Mouse (Mus musculus) CD8-positive naive resting alpha-beta T cell, adult 2 months (primary cell): ENCODE data around the gene Sh3d19.

Source experiments
- DNase-seq, 2 experiments: peaks; one replicate each; pipeline ENCODE4 v3.0.0; 2022; ENCODE audit warnings: low read depth in 2 of 2, low spot score in 2 of 2

Gene Sh3d19

GRCm38 (mm10) chr3:85970742-85971598 lies at the start of gene Sh3d19:
Sh3d19 (plus strand) TSS chr3:85971109.
- DNase-seq: no peak

DNA sequence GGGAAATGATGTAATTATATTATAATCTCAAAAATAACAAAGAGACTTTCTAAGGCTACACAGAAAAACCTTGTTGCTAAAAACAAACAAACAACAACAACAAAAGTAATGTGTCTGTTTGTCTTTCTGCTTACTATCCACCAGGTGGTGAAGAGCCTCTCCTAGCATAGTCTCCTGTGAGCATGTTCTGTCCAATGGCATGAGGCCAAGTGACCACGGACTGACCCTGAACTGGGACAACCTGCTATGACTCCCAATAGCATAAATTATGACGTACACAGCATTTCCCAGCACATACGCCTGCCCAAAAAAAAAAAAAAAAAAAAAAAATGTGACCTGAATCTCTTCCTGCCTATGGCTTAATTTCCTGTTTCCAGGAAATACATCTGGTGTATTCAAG lies 48.6 kb upstream of the Sh3d19 start:
- DNase-seq: no peak

DNA sequence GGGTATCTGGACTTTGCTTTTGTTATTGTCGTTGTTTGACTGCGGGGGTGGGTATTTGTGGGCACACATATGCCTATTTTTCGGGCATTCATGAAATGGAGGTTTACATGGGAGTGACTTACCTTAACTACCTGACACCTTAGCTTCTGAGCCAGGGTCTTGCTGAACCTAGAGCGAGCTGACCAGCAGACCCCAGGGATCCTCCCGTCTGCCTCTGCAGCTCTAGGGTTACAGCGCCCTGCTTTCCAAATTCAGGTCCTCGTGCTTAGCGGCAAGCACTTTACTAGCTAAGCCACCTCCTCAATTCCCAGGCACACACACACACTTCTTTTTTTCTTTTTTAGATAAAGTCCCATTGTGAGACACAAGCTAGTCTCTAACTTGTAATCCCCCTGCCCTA lies 47.6 kb upstream of the Sh3d19 start:
- DNase-seq: no peak

GRCm38 (mm10) chr3:85923954-85924945 lies 46.7 kb upstream of the Sh3d19 start:
- DNase-seq: peak in 1 of 2 experiments; percentile 8

DNA sequence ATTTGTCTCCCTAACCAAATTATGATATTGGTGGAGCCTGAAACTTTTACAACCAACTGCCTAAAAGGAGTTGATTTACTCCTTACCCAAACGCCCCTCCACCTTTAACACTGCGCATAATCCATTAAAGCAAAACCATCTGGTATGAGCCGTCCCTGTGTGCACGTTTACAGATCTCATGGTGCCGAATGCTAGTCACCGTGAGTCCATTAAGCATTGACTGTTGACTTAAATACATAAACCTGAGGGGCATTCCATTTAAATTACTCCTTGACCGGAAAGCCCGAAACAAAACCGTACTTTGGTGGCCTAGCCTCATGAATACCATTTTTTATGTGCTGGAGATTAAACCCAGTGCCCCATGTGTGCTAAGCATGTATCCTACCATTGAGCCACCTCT lies 43.6 kb upstream of the Sh3d19 start:
- DNase-seq: no peak

GRCm38 (mm10) chr3:85928140-85928611 lies 42.7 kb upstream of the Sh3d19 start:
- no peak for DNase-seq

DNA sequence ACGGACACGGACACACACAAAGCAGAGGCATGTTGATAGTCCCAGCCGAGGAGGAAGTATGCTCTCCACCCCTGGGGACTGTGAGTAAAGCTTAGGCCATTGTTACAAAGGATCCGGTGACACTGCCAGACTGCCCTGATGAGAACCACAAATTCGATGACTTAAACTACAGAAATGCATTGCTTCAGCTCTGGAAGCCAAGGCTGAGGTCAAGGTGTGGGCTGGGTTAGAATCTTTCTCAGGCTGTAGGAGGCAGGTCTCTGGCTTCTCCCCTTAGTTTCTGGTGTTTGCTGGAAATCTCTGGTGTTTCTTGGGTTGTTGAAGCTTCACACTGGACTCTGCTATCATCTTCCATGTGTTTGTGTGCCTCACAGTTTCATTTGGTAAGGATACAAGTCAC lies 41.2 kb upstream of the Sh3d19 start:
- DNase-seq: no peak

DNA sequence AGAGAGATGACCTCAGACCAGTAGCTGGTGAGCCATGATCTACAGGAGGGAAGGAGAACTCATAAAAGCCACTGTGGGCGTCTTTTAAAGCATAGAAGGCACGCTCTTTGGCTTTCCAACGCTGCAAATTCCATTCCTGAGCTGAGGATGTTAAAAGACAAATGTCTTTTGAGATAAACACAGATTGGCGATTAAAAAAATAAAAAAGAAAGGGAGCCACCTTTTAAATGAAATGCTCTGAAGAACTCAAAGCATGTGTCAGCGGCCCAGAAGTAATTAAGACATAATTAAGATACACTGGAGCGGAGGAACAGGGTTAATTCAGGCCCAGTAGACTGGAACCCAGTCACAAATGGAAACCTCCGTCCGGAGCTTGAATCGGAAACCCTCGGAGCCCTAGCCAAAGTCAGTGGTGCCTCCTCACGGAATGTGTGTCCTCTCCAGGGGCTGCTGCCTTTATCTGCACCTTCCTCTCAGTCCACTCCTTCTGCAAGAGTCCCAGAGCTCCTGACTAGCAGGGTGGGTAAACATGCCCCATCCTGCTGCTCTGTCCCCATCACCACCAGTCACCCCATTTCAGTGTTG lies 40.1 kb upstream of the Sh3d19 start:
- no peak for DNase-seq

- no peak for DNase-seq
Measured at GRCm38 (mm10) chr3:85931859-85932258, 39.0 kb upstream of the Sh3d19 start.

- no peak for DNase-seq
Measured at GRCm38 (mm10) chr3:85933586-85933985, 37.3 kb upstream of the Sh3d19 start.

DNA sequence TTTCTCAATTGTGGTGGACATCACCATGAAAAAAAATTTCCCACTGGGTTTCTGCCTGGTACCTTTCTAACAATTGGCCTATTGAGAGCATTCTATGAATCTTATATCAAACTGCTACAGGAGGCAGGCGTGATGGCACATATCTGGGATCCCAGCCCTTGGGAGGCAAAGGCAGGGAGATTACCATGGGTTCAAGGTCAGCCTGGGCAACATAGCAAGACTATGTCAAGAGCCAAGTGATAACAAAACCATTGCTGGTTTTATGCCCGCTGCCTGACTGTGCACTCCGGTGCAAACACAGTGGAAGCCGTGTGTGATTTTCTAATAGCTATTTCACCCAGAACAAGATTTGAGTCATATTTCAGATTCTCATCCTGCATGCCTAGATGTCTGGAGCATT lies 20.0 kb upstream of the Sh3d19 start:
- no peak for DNase-seq

- DNase-seq: no peak
Measured at GRCm38 (mm10) chr3:85952696-85953283, 18.1 kb upstream of the Sh3d19 start.

DNA sequence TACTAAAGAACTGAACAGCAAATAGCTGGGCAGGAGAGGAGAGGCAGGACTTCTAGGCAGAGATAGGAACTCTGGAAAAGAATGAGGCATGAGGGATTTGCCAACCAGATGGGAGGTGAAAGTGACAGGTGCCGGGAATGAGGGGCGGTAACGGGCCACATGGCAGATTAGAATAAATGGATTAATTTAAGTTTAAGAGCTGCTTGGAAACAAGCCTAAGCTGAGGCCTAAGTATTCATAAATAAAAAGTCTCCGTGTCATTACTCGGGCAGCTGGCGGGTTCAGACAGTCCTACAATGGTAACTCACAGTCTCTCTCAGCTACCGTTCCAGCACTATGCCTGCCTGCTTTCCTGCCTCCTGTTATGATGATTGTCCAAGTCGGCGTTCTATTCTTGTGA lies 15.6 kb upstream of the Sh3d19 start:
- DNase-seq: no peak

DNA sequence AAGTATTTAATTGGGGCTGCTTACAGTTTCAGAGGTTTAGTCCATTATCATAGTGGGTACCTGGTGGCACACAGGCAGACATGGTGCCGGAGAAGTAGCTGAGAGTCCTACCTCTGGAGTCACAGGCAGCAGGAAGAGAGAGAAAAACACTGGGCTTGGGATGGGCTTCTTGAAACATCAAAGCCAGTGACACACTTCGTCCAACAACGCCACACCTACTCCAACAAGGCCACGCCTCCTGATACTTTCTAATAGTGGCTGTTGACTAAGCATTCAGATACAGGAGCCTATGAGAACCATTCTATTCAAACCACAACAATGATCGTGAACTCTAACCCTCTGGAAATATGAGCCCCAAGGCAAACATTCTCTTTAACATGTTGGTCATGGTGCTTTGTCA lies 15.2 kb upstream of the Sh3d19 start:
- no peak for DNase-seq

DNA sequence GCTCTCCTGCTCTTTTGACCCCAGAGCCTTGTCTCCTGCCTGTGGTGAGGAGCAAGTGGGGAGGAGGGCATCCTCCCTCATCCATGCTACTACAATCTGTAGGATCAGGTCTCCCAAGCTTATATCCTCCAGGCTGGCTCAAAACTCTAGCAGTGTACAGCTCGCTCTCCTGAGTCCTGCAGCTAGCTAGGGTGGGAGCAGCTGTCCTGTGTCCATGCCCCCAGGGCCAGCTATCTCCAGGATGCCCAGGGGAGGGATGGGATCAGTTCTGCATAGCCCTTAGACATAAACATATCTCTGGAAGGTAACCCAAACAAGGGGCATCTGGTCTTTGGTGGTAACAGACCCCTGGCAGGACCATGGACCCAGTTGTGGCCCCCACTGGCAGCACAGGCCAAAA lies 11.2 kb upstream of the Sh3d19 start:
- no peak for DNase-seq

- no peak for DNase-seq
Measured at GRCm38 (mm10) chr3:85961134-85961533, 9.8 kb upstream of the Sh3d19 start.

DNA sequence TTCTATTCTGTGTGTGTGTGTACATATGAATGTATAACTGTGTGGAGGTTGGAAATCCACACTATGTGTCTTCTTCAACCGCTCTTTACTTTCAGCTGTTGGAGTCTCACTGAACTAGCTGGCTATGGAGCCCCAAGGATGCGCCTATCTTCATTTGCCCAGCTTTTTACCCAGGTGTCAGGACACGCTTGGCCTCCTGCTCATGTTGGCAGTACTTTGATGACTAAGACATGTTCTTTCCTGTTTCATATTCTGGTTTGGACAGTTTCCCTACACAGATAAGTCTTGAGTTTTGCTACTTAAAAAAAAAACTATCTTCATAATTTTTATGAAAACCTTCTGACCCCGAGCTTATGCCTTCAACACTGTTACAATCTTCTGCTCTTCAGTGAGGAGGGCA lies 5.4 kb upstream of the Sh3d19 start:
- DNase-seq: no peak

DNA sequence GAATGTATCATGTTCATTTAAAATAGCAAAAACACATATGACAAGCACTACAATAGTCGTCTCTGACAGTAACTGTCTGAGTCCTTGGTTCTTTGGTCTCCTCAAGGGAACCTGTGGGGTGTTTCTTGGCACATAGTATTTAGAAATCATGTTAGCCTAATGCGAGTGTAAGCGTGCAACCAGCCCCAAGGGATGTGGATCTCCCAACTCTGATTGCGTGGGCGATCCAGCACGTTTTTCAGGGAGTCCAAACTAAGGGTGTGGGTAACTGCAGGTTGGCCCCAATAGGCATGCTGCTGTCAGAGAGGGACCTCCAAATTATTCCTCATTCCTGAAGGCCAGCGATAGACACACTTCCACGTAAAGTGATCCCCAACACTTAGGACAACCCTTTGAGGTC lies 1.9 kb upstream of the Sh3d19 start:
- no peak for DNase-seq

DNA sequence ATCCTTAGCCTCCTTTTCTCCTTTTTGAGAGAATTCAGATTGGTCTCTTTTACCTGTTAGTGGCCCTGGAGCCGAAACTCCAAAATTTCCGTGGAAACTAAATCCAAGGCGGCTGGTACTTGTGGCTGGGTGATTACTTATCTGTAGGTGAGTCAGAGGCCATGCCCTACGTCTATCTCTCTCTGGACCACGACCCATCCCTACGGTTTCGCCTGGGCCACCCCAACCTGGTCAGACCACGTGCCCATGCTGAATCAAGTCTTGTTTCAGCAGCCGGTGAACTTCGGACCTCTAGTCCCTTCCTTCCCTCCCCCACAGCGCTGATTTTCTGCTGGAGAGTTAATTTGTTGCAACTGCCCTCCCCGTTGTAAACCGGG lies 678 bp downstream of the Sh3d19 start:
- no peak for DNase-seq

DNA sequence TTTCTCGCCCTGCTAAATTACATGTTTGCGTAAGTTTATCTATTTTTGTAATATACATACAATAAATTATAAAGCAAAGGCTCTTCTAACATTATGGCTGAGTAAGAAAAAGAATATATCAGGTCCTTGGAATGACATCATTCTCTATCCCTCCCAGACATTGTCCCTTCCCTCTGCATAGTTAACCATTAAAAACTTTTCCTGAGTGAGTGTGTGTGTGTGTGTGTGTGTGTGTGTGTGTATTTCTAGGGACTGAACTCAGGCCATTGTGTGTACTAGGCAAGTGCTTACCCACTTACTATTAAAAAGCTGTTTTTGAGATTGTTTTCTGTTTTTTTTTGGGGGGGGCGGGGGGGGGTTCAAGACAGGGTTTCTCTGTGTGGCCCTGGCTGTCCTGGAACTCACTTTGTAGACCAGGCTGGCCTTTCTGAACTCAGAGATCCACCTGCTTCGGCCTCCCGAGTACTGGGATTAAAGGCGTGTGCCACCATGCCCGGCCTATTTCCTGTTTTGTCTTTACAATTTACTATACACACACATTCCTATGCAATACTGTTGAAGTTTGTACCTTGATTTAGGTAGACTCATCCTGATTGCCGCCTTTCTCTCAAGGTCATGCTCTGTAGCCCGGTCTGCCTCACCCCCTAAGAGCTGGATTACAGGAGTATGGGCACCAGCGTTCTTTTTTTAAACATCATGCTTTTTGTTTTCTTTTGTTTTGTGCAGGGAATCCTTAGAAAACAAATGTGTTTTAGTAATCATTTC lies 2.6 kb downstream of the Sh3d19 start:
- DNase-seq: no peak
